In the genomic region with DNA sequence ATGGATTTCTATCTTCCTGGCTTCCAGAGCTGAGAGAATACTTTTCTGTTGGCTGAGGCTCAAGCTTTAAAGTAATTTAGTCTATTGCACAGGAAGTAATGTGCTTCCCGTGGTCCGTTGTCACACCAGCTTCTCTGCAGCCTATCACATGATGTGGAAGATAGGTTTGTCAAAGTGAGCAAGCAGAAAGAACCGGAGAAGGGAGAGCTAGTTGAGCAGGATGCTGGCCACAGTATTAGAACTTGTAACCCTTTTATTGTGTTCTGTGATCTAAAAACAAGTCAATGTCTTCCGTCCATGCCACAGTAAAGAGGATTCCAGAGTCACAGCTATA, we compare ENCODE assay signal across 21 mouse cellular contexts. TPM values are rescaled to one million over a fixed set of nuclear protein-coding genes. Genes with fewer than 3 reads are reported as not detected.
A peak's percentile ranks its signal among the peaks of the same experiment; 100 is the strongest.
DNase-seq lines count a peak whose midpoint lies in the region; ATAC-seq and TF ChIP-seq lines count a peak whose summit lies in the region.
"Had no signal": no experiment of that assay in that cellular context is flagged by ENCODE, and none has a peak within 500 bp of the region (broad histone marks: within the 10 kb centered on the region; RNA-seq: fewer than 3 reads in every experiment).

No protein-coding gene starts in this region.

- H3K27me3 ChIP-seq in heart, embryonic 13.5 days (replicated peaks), result no peaks in the 10 kb centered on the region
- no peaks in the 10 kb centered on the region for H3K27me3 ChIP-seq in lung, embryonic 14.5 days (ENCODE audit: insufficient read depth, low read length)
- H3K27me3 ChIP-seq: limb, embryonic 15.5 days had no signal

- no peak for ATAC-seq in heart, embryonic 13.5 days (ENCODE audit: extremely low read depth, insufficient number of reproducible peaks, low FRiP score, low TSS enrichment)
- ATAC-seq in lung, embryonic 14.5 days (ENCODE audit: insufficient read depth), result no peak
- peak; percentile 38 for ATAC-seq in inflammation-experienced regulatory T-cells, adult 6 months
- ATAC-seq: forebrain, embryonic 16.5 days; hindbrain, postnatal 0 days had no signal

- no peaks in the 10 kb centered on the region for H3K9me3 ChIP-seq in heart, embryonic 13.5 days
- no peaks in the 10 kb centered on the region for H3K9me3 ChIP-seq in lung, embryonic 14.5 days (ENCODE audit: low read depth, low read length)
- H3K9me3 ChIP-seq: limb, embryonic 15.5 days had no signal

- no peak overlapping the region for H3K9ac ChIP-seq in heart, embryonic 13.5 days
- H3K9ac ChIP-seq in lung, embryonic 14.5 days, result no peak overlapping the region
- H3K9ac ChIP-seq: limb, embryonic 15.5 days had no signal

- H3K36me3 ChIP-seq in heart, embryonic 13.5 days, result no peaks in the 10 kb centered on the region
- no peaks in the 10 kb centered on the region for H3K36me3 ChIP-seq in lung, embryonic 14.5 days (ENCODE audit: insufficient read depth)
- H3K36me3 ChIP-seq: limb, embryonic 15.5 days had no signal

- no peak overlapping the region; the same call in 1 of the 2 replicates for H3K4me3 ChIP-seq in heart, embryonic 13.5 days
- H3K4me3 ChIP-seq in lung, embryonic 14.5 days (ENCODE audit: low read depth, low read length), result no peak overlapping the region
- H3K4me3 ChIP-seq: limb, embryonic 15.5 days had no signal

- H3K4me2 ChIP-seq in heart, embryonic 13.5 days, result peak overlapping the region; percentile 52
- H3K4me2 ChIP-seq in lung, embryonic 14.5 days, result no peak overlapping the region
- H3K4me2 ChIP-seq: limb, embryonic 15.5 days had no signal

- TF ChIP-seq CTCF in lung, embryonic 14.5 days (IDR thresholded peaks at IDR 0.05; ENCODE audit: low read depth), result no peak

- WGBS in heart, embryonic 13.5 days, result 28% methylated on average over 4 of the region's 4 CpGs
- WGBS in lung, embryonic 14.5 days, result 33% methylated on average over 4 of the region's 4 CpGs

- H3K4me1 ChIP-seq in heart, embryonic 13.5 days, result peaks cover 40% of the 10 kb centered on the region
- H3K4me1 ChIP-seq in lung, embryonic 14.5 days (ENCODE audit: insufficient read depth), result no peaks in the 10 kb centered on the region

- no peak for DNase-seq in heart, adult 9 months (ENCODE audit: low spot score in 2 of 2)
- DNase-seq in lung, embryonic 14.5 days, result peak; percentile 46
- no peak for DNase-seq in lung, postnatal 25 days (ENCODE audit: low spot score)
- peak; percentile 2 for DNase-seq in CD4-positive helper T cell, adult 2 months (ENCODE audit: low read depth, low spot score)
- no peak for DNase-seq in spleen, postnatal 36 days (ENCODE audit: low spot score in 2 of 2)
- DNase-seq in MN1 (ENCODE audit: low spot score), result no peak
- DNase-seq: adrenal gland, adult 2 months; cerebellum, adult 9-11 months; embryo, embryonic 11 days; gastrocnemius, postnatal 36 days; heart, postnatal 14 days; kidney, adult 11 months; kidney, postnatal 14 days; right cerebral cortex, postnatal 4 days had no signal

- H3K27ac ChIP-seq in heart, embryonic 13.5 days (replicated peaks), result peak overlapping the region; percentile 48
- H3K27ac ChIP-seq in lung, embryonic 14.5 days (ENCODE audit: low read depth), result no peak overlapping the region
- H3K27ac ChIP-seq: hindbrain, postnatal 0 days; limb, embryonic 15.5 days; macrophage had no signal

RNA-seq across cellular contexts. Expression of a gene that starts 50.2 kb away (rescaled TPM):
- 0.56 and 0.60 TPM in 2 replicates for polyA plus RNA-seq in heart, embryonic 13.5 days (2015; fragmentation: Nextera tagmentation; extraction: Ambion mirVana)
- 0.14 and 0.20 TPM in 2 replicates for polyA plus RNA-seq in lung, embryonic 14.5 days (2014; fragmentation: Nextera tagmentation; extraction: Ambion mirVana)
- polyA plus RNA-seq in inflammation-experienced regulatory T-cells, adult 6 months (2017; shearing (Covaris generic)), result under 1 TPM; 0.35 to 0.68 (median 0.36) TPM
- polyA plus RNA-seq: liver, embryonic 16.5 days; macrophage had no signal

RNA-seq across cellular contexts. Expression of a gene that starts 52.8 kb away (rescaled TPM):
- polyA plus RNA-seq in heart, embryonic 13.5 days (2015; fragmentation: Nextera tagmentation; extraction: Ambion mirVana), result 5.9 and 6.8 TPM in 2 replicates
- 7.6 and 8.1 TPM in 2 replicates for polyA plus RNA-seq in lung, embryonic 14.5 days (2014; fragmentation: Nextera tagmentation; extraction: Ambion mirVana)
- under 1 TPM in 1 of 3 experiments, not detected in 2; 0.44 TPM for polyA plus RNA-seq in inflammation-experienced regulatory T-cells, adult 6 months (2017; shearing (Covaris generic))

Comparison
In these comparisons a context has a peak if more than half of its experiments do, and no peak if none do; other contexts are left out.
1. DNase-seq: peak in lung, embryonic 14.5 days (single experiment) and CD4-positive helper T cell, adult 2 months (single experiment); none in heart, adult 9 months (0 of 2), lung, postnatal 25 days (single experiment), spleen, postnatal 36 days (0 of 2) and MN1 (single experiment).